9 mouse cellular contexts compared by ENCODE assay signal in the genomic region with DNA sequence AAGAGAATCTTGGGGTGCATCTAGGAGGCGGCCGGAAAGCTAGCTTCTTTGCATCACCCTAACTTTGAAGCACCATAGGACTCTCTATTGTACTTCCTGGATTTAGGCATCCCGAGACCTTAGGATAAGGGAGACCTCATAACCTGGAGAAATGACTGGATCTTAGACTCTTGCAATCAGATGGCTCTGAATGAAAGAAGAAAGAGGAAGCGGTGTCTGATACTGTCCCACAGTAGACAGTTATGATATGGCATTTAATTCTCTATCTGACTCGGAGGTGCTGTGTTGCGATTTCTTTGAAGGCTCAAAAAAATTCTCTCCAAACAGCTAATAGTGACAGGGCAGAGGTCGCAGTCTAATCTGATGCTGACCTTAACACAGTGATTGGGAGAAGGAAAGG. TPM values are rescaled to one million over a fixed set of nuclear protein-coding genes. Genes with fewer than 3 reads are reported as not detected.
A peak's percentile ranks its signal among the peaks of the same experiment; 100 is the strongest.
DNase-seq lines count a peak whose midpoint lies in the region; ATAC-seq lines count a peak whose summit lies in the region.
"Had no signal": no experiment of that assay in that cellular context is flagged by ENCODE, and none has a peak within 500 bp of the region (broad histone marks: within the 10 kb centered on the region; RNA-seq: fewer than 3 reads in every experiment).

No protein-coding gene starts in this region.

- H3K4me3 ChIP-seq in kidney, embryonic 16.5 days (ENCODE audit: low read length), result peak overlapping the region; percentile 68
- H3K4me3 ChIP-seq in embryonic facial prominence, embryonic 15.5 days (replicated peaks), result peak overlapping the region; percentile 59
- H3K4me3 ChIP-seq in intestine, embryonic 14.5 days (ENCODE audit: low read depth, low read length), result peak overlapping the region; percentile 73
- peak overlapping the region; percentile 83 for H3K4me3 ChIP-seq in midbrain, embryonic 16.5 days (ENCODE audit: low read depth, low read length)

- H3K9me3 ChIP-seq in kidney, embryonic 16.5 days (ENCODE audit: low read length), result no peaks in the 10 kb centered on the region
- no peaks in the 10 kb centered on the region for H3K9me3 ChIP-seq in embryonic facial prominence, embryonic 15.5 days (replicated peaks)
- H3K9me3 ChIP-seq in intestine, embryonic 14.5 days (ENCODE audit: control insufficient read depth, low read length), result no peaks in the 10 kb centered on the region
- no peaks in the 10 kb centered on the region for H3K9me3 ChIP-seq in midbrain, embryonic 16.5 days (replicated peaks; ENCODE audit: control insufficient read depth, low read length, poor library complexity, severe bottlenecking)

- WGBS in kidney, embryonic 16.5 days, result 29% methylated on average over 7 of the region's 7 CpGs
- WGBS in embryonic facial prominence, embryonic 15.5 days, result 20% methylated on average over 7 of the region's 7 CpGs
- WGBS in intestine, embryonic 14.5 days, result 26% methylated on average over 7 of the region's 7 CpGs
- WGBS in midbrain, embryonic 16.5 days, result 23% methylated on average over 7 of the region's 7 CpGs

- no peaks in the 10 kb centered on the region; the same call in 1 of the 2 replicates for H3K27me3 ChIP-seq in kidney, embryonic 16.5 days (ENCODE audit: insufficient read depth, low read length)
- peaks cover 12% of the 10 kb centered on the region; the same call in 1 of the 2 replicates for H3K27me3 ChIP-seq in embryonic facial prominence, embryonic 15.5 days
- H3K27me3 ChIP-seq in intestine, embryonic 14.5 days (replicated peaks; ENCODE audit: control insufficient read depth, insufficient read depth, low read length), result no peaks in the 10 kb centered on the region
- no peaks in the 10 kb centered on the region for H3K27me3 ChIP-seq in midbrain, embryonic 16.5 days (ENCODE audit: control insufficient read depth, insufficient read depth, low read depth, low read length)

- no peak for DNase-seq in kidney, adult 9 months
- DNase-seq in intestine, embryonic 14.5 days (ENCODE audit: low spot score), result peak; percentile 50
- no peak for DNase-seq in cerebellum, adult 11-12 months
- no peak for DNase-seq in cerebellum, adult 8-10 months
- no peak for DNase-seq in kidney, postnatal 14 days

- peaks cover 18% of the 10 kb centered on the region for H3K4me1 ChIP-seq in kidney, embryonic 16.5 days (ENCODE audit: insufficient read depth, low read length)
- peaks cover 15% of the 10 kb centered on the region for H3K4me1 ChIP-seq in embryonic facial prominence, embryonic 15.5 days
- H3K4me1 ChIP-seq in intestine, embryonic 14.5 days (replicated peaks; ENCODE audit: control insufficient read depth, insufficient read depth, low read length), result peaks cover 14% of the 10 kb centered on the region
- H3K4me1 ChIP-seq in midbrain, embryonic 16.5 days (ENCODE audit: control insufficient read depth, insufficient read depth, low read length), result peaks cover 15% of the 10 kb centered on the region

- H3K36me3 ChIP-seq in kidney, embryonic 16.5 days (ENCODE audit: insufficient read depth, low read length), result no peaks in the 10 kb centered on the region
- no peaks in the 10 kb centered on the region for H3K36me3 ChIP-seq in embryonic facial prominence, embryonic 15.5 days
- no peaks in the 10 kb centered on the region for H3K36me3 ChIP-seq in intestine, embryonic 14.5 days (ENCODE audit: control insufficient read depth, insufficient read depth, low read length)
- H3K36me3 ChIP-seq in midbrain, embryonic 16.5 days (ENCODE audit: control insufficient read depth, insufficient read depth, low read length), result no peaks in the 10 kb centered on the region

- H3K9ac ChIP-seq in kidney, embryonic 16.5 days (replicated peaks; ENCODE audit: low read length), result peak overlapping the region; percentile 69; the same call in 1 of the 2 replicates
- H3K9ac ChIP-seq in embryonic facial prominence, embryonic 15.5 days, result no peak overlapping the region
- peak overlapping the region; percentile 36; the same call in 1 of the 2 replicates for H3K9ac ChIP-seq in intestine, embryonic 14.5 days (ENCODE audit: low read length)
- H3K9ac ChIP-seq in midbrain, embryonic 16.5 days (ENCODE audit: low read depth, low read length), result peak overlapping the region; percentile 87

- no peak; the same call in 1 of the 2 replicates for ATAC-seq in kidney, embryonic 16.5 days (ENCODE audit: low FRiP score, low TSS enrichment)
- no peak for ATAC-seq in embryonic facial prominence, embryonic 15.5 days (ENCODE audit: insufficient number of reproducible peaks, low FRiP score, low TSS enrichment, low read depth)
- ATAC-seq in intestine, embryonic 14.5 days (replicated peaks; ENCODE audit: low FRiP score, low TSS enrichment, low read depth), result no peak
- peak; percentile 34 for ATAC-seq in midbrain, embryonic 16.5 days

- H3K27ac ChIP-seq in kidney, embryonic 16.5 days (ENCODE audit: low read length), result no peak overlapping the region
- no peak overlapping the region for H3K27ac ChIP-seq in embryonic facial prominence, embryonic 15.5 days (replicated peaks)
- H3K27ac ChIP-seq in intestine, embryonic 14.5 days (ENCODE audit: low read depth), result no peak overlapping the region
- peak overlapping the region; percentile 90 for H3K27ac ChIP-seq in midbrain, embryonic 16.5 days (ENCODE audit: low read length)
- H3K27ac ChIP-seq: macrophage had no signal

- H3K4me2 ChIP-seq in kidney, embryonic 16.5 days (replicated peaks; ENCODE audit: low read depth, low read length), result peak overlapping the region; percentile 97
- H3K4me2 ChIP-seq in embryonic facial prominence, embryonic 15.5 days (replicated peaks), result peak overlapping the region; percentile 86
- peak overlapping the region; percentile 93 for H3K4me2 ChIP-seq in intestine, embryonic 14.5 days (ENCODE audit: low read length)
- H3K4me2 ChIP-seq in midbrain, embryonic 16.5 days (ENCODE audit: low read length), result peak overlapping the region; percentile 73

RNA-seq across cellular contexts. Expression of a gene that starts 0.4 kb away (rescaled TPM):
- polyA plus RNA-seq in kidney, embryonic 16.5 days (2015; fragmentation: Nextera tagmentation; extraction: Ambion mirVana), result 18.1 and 18.3 TPM in 2 replicates
- 16.3 and 17.8 TPM in 2 replicates for polyA plus RNA-seq in embryonic facial prominence, embryonic 15.5 days (2015; fragmentation: Nextera tagmentation; extraction: Ambion mirVana)
- polyA plus RNA-seq in intestine, embryonic 14.5 days (2014; fragmentation: Nextera tagmentation; extraction: Ambion mirVana), result 15.6 and 17.1 TPM in 2 replicates
- polyA plus RNA-seq in midbrain, embryonic 16.5 days (2015; fragmentation: Nextera tagmentation; extraction: Ambion mirVana), result 15.1 and 17.5 TPM in 2 replicates
